Mouse (Mus musculus): ENCODE results near the gene Kcmf1. TPM values are rescaled to one million over a fixed set of nuclear protein-coding genes. Genes with fewer than 3 reads are reported as not detected.
"Not testable (repeated sequence)": the region's sequence is repeated elsewhere in the genome, so short reads cannot be mapped to it uniquely, and the experiment has no call there.

The Kcmf1 gene
- total RNA-seq, 2 experiments from 2014 or later = 11.9 to 36.5 TPM

DNA sequence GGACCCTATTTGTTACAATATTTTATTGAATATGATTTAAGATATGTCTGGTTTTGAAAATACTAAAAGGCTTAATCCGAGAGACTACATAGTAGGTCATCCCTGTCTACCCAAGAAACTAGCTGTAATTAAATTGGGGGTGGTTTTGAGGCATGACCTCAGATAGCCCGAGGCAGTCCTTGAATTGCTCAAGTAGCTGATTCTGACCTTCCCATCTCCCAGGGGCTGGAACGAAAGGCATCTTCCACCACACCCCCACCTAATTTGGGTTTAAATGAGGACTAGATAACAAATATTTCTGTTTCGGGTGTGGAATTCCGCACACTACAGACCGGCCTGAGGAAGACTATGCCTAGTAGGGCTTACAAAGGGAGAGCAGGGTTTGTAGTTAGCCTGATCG, 1.2 kb upstream of the Kcmf1 start:
- no peak for ATAC-seq (replicated peaks; ENCODE audit: low FRiP score, poor library complexity, severe bottlenecking)

DNA sequence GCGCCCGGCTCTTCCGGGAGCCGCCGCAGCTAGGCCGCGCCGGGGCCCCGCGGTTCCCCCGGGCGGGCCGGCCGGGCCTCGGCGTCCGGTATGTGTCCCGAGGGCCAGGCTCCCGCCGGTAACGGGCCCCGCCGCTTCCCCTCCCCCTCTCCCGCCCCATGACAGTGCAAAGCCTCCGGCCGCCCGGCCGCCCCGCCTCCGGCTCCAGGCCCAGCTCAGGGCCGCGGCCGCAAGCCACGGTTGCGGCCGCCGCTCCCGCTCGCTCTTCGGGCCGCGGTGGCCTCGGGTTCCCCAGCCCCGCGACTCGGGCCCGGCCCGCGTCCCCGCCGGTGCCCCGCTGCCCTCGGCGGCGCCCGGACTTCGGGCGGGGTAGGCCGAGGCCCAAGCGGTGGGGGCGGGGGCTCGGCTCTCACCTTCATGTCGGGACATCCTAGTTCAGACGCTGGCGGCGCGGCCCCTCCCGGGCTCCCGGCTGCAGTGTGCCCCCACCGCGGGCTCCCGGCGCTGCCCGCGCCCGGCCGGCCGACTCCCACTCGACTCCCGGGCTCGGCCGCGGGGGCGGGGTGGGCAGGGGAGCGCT, 488 bp downstream of the Kcmf1 start:
- ATAC-seq (replicated peaks; ENCODE audit: low FRiP score, poor library complexity, severe bottlenecking) = peak; percentile 70

DNA sequence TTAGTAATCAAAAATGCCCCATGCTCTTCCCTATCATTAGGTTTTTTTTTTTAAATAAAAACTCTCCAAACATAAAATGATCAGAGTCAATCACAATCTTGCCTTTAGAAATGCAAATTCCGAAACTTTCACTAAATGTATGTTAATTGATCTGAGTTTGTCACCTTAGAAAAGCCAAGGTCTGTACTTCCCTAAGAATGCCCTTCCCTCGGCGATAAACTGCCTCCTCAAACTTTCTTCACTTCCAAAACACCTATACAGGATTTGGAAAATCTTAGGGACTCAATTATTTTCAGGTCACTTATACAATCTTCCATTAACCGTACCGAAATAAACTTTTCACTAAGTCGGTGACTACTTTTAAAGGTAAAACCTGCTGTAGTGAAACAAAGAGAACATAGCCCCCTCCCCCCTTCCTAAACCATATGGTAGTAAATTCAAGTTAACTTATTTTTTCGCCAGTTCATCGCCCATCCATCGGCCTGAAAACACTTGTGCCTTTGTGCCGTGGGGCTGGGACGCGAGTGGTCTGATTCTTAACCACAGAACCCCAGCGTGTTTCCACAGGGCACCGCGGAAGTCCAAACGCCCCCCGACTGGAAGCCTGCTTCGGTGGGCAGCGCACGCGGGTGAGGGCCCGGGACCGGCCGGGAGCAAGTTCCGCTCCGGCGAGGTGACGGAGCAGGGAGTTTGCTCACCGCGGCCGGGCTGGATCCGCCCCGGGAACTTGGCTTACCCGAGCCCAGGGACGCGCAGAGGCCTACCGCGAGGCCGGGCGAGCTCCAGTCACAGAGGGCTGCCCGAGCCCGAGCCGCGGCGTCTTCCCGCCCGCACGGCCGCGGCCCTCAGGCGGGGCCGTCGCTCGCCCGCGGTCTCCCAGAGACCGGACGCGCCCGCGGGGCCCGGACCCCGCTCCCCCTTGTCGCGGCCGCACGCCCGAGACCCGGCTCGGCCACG, 1.3 kb downstream of the Kcmf1 start:
- peak; percentile 74 for ATAC-seq (replicated peaks; ENCODE audit: low FRiP score, poor library complexity, severe bottlenecking)

DNA sequence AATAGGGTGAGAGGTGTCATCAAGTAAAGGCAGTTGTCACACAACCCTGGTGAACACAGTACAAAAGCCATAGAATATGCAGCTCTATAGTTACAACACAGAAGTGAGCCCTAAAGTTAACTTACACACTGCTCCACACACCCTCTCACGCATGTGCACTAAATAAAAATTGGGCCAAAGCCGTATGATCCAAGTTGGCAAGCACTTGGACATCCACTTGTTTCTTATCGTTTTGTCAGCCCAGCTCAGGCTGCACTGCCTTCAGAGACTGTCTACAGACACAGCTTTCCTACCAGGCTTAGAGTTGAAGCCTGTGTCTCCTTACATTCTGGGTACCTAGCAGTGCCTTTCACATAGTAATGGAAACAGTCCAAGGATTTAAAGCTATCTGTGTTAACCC, 4.8 kb downstream of the Kcmf1 start:
- no peak for ATAC-seq (replicated peaks; ENCODE audit: low FRiP score, poor library complexity, severe bottlenecking)

DNA sequence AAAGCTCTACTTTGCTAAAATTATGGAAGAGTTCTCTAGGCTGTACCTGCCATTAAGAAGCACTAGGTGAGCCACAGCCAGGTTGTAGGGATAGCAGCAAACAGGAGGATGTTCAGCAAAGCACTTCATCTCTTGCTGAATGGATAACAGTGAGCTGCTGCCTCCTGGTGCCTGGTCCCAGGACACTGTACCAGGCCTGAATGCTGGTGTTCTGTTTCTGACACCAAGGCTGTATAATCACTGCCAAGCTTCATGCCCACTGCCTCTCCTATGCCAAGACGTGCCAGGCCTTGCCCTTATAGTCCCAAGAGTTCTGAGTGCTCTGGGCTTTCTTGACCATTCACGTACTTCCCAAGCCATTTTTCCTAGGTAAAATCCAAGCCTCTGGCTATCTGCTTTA, 8.5 kb downstream of the Kcmf1 start:
- no peak for ATAC-seq (replicated peaks; ENCODE audit: low FRiP score, poor library complexity, severe bottlenecking)

DNA sequence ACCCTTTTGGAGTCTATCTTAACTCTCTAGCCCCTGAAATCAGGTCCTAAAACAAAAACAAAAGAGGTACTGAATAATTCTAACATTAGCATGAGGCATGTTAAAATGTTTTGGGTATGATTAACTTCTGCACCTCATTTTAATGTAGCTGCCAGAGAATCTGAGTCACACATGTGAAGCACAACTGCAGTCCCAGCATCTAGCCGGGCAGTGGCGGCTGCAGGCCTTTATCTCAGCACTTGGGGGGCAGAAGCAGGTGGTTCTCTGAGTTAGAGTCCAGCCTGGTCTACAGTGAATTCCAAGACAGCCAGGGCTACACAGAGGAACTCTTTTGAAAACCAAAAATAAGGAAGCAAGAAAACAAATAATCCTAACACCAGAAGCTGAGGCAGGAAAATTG, 11.1 kb downstream of the Kcmf1 start:
- ATAC-seq (replicated peaks; ENCODE audit: low FRiP score, poor library complexity, severe bottlenecking) = no peak

DNA sequence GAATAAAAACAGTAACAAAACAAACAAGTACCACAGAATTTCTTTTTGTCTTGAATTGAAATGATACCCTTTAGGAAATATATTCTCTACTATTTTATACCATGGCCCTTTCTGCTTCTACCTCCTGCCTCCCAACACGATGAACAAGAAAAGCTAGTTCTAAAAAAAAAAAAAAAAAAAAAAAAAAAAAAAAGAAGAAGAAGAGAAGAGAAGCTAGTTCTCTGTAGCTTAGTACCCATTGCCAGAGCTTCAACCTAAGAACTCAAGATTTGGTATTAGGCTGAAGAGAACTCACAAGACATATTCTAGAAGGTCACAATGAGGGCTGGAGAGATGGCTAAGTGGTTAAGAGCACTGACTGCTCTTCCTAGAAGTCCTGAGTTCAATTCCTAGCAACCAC, 14.5 kb downstream of the Kcmf1 start:
- ATAC-seq (replicated peaks; ENCODE audit: low FRiP score, poor library complexity, severe bottlenecking) = no peak

DNA sequence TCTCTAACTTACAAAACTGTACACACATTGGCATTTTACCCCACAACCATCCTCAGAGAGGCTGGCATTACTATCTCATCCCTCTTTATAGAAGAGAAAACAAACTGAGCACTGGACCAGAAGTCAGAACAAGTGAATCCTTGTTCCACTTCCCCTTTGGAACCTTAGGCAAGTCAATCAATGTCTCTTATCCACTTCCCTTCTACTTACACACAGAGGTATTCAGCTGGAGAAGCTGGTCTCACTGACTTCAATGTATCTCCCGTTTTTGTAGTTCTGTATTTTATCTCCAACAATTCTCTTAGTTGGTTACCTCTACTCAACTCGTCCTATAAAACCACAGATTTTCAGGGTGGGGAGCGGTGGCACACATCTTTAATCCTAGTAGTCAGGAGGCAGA, 15.0 kb downstream of the Kcmf1 start:
- no peak for ATAC-seq (replicated peaks; ENCODE audit: low FRiP score, poor library complexity, severe bottlenecking)

DNA sequence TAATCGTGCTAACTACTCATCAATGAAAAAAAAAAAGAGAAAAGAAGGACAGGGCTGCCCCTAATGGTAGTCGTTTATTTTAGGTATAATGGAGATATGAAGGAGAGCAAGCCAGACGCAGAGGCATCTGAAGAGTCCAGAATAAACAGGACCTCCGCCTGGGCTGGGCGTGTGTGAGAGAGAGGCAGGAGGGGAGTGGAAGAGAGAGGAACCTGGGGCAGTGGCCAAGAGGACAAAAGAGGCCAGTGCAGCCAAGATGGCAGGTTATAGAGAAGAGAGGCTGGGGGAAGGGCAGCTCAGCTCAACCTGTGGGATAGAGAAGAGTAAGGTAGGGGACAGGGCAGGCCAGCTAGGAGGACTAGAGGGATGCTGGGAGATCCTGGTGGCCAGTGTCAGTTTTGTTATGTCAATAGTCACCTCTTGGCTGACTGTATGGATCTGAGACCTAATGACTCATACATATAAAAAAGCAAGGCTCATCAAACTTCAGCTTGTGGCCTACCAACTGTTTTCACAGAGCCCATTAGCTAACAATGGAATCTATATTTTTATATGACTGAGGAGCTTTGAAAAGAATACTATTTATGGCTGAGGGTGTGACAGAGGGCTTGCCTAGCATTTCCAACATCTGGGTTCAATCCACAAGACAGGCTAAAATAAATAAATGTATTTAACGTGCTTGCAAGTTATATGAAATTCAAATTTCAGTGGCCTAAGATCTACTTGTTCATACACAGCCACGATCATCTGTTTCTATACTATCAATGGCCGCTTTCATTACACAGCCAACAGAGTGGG, 16.9 kb downstream of the Kcmf1 start:
- ATAC-seq (replicated peaks; ENCODE audit: low FRiP score, poor library complexity, severe bottlenecking) = no peak

DNA sequence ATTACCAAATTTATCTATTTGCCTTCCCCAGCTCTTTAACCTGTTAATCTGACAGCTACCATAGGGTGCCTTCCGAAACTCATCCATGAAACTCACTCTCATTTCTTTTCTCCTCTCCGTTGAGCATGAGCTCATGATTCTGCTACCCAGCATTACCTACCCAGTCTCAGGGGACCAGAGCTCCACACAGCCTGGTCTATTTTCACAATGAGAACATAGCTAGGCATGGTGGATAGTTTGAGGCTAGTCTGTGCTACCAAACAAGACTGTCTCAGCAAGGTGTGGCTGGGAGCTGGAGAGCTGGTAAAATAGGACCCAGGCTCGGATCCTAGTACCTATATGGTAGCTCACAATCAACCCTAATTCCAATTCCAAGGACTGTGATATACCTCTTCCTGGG, 17.6 kb downstream of the Kcmf1 start:
- no peak for ATAC-seq (replicated peaks; ENCODE audit: low FRiP score, poor library complexity, severe bottlenecking)

DNA sequence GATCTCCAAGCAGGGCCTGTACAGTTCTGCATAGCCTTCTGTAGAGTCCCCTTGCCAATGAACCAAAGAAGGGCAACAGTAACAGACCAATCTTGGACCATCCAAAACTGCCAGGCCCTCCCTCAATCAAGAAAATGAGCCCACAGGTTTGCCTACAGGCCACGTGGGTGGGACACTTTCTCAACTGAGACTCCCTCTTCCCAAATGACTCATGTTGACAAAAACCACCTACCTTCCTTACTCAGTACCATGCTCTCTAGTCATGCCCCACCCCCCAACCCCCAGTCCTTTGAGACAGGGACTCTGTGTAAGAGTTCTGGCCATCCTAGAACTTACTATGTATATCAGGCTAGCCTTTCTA, 18.2 kb downstream of the Kcmf1 start:
- ATAC-seq (replicated peaks; ENCODE audit: low FRiP score, poor library complexity, severe bottlenecking) = peak; percentile 37; the same call in 1 of the 2 replicates

DNA sequence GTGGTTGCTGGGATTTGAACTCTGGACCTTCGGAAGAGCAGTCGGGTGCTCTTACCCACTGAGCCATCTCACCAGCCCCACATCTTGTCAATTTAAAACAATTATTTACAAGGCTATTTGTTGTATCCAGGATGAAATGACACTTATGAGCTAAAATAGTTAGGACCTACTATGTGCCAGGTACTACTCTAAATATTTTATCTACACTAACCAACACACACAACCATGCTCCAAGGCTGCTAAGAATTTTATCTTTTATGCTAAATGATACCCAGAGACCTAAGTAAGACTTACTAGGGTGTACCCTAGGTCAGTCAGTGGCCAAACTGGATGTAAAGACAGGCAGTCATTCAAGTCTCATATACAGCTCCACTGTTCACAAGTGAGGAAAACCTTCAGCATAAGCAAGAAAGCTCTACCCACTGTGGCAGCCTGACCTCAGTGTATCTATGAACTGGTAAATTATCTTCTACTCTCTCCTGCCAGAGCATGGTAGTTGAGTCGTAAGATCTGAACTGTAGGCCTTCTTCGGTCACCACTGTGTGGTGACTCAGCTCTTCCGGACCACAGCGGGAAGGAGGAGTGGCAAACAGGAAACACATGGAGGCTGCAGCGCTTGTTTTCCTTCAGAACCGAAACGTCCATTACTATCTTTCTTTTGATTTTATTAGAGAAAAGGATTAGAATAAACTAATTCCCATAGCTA, 18.7 kb downstream of the Kcmf1 start:
- ATAC-seq (replicated peaks; ENCODE audit: low FRiP score, poor library complexity, severe bottlenecking) = peak; percentile 90

DNA sequence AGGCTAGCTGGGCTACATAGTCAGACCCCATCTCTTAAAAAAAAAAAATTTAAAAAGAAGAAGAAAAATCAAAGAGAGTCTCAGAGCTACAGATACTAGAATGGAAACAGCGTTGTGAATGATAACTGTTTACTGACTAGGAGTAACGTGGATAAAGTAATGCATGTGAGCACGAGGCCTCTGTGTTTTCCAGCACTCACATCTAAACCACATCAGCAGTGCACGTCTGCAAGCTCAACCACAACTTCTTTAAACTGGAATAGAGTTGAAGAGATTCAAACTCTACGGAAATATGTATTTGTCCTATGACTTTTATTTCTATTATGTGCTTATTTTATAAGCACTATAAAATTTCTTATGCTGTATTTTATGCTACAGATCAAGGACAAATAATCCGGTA, 23.1 kb downstream of the Kcmf1 start:
- ATAC-seq (replicated peaks; ENCODE audit: low FRiP score, poor library complexity, severe bottlenecking) = no peak

DNA sequence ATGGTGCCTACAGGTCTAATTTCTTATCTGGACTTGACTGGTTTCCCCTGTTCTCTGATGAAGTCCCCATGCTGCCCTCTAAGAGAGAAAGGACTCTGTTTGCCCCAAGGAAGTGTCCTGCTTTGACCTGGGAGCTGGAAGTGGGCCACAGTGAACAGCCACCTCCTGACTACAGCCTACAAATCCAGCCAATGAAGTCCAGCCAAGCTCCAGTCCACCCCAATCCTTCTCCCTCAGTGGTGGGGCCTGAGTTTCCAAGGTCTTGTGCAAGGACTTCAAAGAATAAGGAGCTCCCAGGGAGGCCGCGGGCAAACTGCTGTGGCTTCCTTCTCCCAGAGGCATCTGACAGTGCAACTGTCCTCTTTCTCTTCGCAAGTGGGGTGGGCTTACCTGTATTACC, 26.4 kb downstream of the Kcmf1 start:
- no peak for ATAC-seq (replicated peaks; ENCODE audit: low FRiP score, poor library complexity, severe bottlenecking)

DNA sequence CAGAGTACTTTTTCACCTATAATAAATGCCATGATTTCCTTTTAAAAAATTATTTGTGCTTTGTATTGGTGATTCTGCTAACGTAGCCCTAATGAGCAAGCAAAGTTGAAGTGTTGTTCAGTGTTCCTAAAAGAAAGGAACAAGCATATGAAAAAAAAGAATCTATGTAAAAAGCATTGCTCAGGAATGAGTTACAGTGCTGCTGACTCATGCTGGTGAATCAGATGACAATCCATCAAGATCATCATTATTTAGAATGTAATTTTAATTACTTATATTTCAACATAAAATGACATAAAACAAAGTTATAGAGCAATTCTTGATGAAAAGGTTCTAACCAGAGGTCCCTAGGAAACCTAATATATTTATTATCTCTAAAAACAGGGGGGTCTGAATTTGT, 27.5 kb downstream of the Kcmf1 start:
- ATAC-seq (replicated peaks; ENCODE audit: low FRiP score, poor library complexity, severe bottlenecking) = no peak

DNA sequence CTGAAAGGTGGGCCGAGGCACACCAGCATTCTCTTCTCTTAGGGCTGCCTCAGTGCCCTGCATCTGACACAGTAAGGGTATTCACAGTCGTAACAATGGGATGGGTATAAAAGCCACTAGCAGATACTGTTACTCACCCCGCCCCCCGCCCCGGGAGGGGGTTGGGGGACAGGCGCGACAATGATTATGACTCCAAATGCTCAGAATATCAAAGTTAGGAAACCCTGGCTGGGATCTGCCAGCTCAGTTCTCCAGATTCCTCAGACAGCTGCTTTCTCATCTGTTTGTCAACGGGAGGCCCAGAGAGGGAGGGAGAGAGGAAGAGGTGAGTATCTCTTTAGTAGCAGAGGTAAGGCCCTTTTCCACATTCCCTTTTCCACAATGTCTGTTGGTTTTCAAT, 30.2 kb downstream of the Kcmf1 start:
- no peak for ATAC-seq (replicated peaks; ENCODE audit: low FRiP score, poor library complexity, severe bottlenecking)

DNA sequence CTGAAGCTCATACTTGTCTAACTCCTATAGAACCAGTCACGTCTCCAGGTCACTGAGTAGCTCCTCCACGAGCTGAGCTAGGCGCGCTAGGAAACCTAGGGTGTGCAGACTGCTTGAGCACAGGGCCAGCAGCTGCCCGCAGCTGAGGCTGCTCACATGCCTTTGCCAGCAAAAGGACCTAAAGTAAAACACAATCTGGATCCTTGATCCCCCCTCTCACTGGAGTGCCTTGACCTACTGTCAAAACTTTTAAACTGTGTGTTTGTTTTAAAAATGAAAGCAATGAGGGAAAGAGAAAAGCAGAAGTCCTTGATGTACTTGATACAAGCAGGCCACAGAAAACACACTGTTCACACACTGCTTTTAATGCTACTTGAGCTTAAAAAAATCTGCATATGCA, 31.1 kb downstream of the Kcmf1 start:
- ATAC-seq (replicated peaks; ENCODE audit: low FRiP score, poor library complexity, severe bottlenecking) = no peak

DNA sequence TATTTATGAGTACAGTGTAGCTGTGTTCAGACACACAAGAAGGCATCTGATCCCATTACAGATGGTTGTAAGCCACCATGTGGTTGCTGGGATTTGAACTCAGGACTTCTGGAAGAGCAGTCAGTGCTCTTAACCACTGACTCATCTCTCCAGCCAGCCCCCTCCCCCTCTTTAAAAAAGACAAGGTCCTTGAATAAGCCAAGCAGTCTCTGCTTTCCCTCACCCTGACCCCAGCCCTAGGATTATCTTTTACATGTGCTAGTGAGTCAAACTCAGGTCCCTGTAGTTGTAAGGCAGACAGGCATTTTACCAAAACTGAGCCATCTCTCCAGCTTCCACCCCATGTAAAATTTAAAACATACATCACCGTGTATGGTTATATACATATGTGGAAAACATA, 32.0 kb downstream of the Kcmf1 start:
- ATAC-seq (replicated peaks; ENCODE audit: low FRiP score, poor library complexity, severe bottlenecking) = no peak

DNA sequence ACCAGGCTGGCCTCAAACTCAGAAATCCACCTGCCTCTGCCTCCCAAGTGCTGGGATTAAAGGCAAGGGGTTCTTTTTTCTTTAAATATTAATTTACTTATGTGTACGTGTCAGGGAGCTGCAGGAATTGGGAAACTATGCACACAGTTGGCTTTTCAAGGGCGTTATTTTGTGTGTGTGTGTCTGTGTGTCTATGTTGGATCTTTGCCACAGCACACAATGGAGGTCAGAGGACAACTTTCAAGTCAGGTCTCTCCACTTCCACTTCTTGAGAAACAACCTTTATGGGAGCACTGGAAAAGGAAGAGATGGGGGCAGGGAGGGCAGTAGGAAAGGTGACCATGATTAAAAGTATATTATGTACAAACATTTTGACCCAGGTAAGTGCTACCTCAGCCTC, 33.5 kb downstream of the Kcmf1 start:
- no peak for ATAC-seq (replicated peaks; ENCODE audit: low FRiP score, poor library complexity, severe bottlenecking)

DNA sequence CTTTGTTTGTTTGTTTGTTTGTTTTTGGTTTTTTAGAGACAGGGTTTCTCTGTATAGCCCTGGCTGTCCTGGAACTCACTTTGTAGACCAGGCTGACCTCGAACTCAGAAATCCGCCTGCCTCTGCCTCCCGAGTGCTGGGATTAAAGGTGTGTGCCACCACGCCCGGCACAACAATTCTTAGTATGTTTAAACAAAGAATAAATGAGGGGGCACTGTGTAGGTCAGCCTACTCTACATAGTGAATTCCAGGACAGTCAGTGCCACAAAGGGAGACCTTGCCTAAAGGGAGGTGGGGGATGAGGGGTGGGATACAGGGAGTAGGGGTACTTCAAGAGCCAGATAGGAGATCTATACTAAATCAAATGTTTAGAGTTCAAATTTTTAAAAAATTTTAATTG, 37.1 kb downstream of the Kcmf1 start:
- not testable (repeated sequence) for ATAC-seq (replicated peaks; ENCODE audit: low FRiP score, poor library complexity, severe bottlenecking)

All from erythroblast, adult 5-6 weeks (primary cell).